20 mouse cellular contexts compared by ENCODE assay signal in the genomic region with DNA sequence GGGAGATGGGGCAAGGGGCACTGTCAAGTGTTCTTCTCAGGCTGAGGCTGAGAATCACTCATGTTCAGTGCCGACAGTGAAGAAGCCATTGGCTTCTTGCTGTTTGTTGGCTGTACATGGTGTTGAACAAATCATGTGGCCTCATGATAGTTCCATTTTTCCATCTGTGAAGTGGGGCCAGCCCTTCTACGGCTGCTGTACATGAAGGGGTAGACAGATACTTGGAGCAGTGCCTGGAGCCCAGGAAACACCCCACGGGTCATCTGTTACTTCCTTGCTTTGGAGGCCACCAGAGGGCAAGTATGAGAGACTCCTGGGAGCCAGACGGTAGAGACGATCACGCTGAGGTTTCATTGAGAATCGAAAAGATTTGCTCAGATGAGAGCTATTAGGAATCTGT. TPM values are rescaled to one million over a fixed set of nuclear protein-coding genes. Genes with fewer than 3 reads are reported as not detected.
DNase-seq lines count a peak whose midpoint lies in the region; ATAC-seq and TF ChIP-seq lines count a peak whose summit lies in the region.
"Had no signal": no experiment of that assay in that cellular context is flagged by ENCODE, and none has a peak within 500 bp of the region (broad histone marks: within the 10 kb centered on the region; RNA-seq: fewer than 3 reads in every experiment).

No protein-coding gene starts in this region.

- H3K9ac ChIP-seq in lung, embryonic 15.5 days, result no peak overlapping the region
- H3K9ac ChIP-seq: embryonic facial prominence, embryonic 13.5 days; forebrain, embryonic 12.5 days; heart, embryonic 12.5 days; hindbrain, embryonic 14.5 days had no signal

- intact Hi-C loops in left cerebral cortex, postnatal 4 days (cut with DNase I), result no loop called here
- intact Hi-C loops in left cerebral cortex, postnatal 10 days (cut with DNase I), result no loop called here

- H3K4me1 ChIP-seq in lung, embryonic 15.5 days, result peaks cover 78% of the 10 kb centered on the region
- peaks cover 13% of the 10 kb centered on the region for H3K4me1 ChIP-seq in lung, adult 2 months (ENCODE audit: control insufficient read depth, insufficient read depth, low read length)

- no peaks in the 10 kb centered on the region for H3K9me3 ChIP-seq in lung, embryonic 15.5 days
- H3K9me3 ChIP-seq: embryonic facial prominence, embryonic 13.5 days; forebrain, embryonic 12.5 days; heart, embryonic 12.5 days; hindbrain, embryonic 10.5 days had no signal

- no peak for TF ChIP-seq POLR2A in lung, adult 2 months (IDR thresholded peaks at IDR 0.05; ENCODE audit: borderline replicate concordance, extremely low read depth, low read depth, low read length)

- peak overlapping the region; percentile 93; the same call in 1 of the 2 replicates for H3K27ac ChIP-seq in lung, embryonic 15.5 days
- H3K27ac ChIP-seq: forebrain, embryonic 12.5 days; hindbrain, embryonic 10.5 days; hindbrain, embryonic 14.5 days had no signal

- TF ChIP-seq CTCF in lung, adult 2 months (IDR thresholded peaks at IDR 0.05; ENCODE audit: insufficient read depth, low read length), result no peak

- ATAC-seq in lung, embryonic 15.5 days (ENCODE audit: borderline replicate concordance, extremely low read depth, low FRiP score, low TSS enrichment), result no peak
- ATAC-seq: forebrain, embryonic 16.5 days had no signal

- WGBS in lung, embryonic 15.5 days, result 43% methylated on average over 7 of the region's 7 CpGs
- 69% methylated on average over 7 of the region's 7 CpGs for whole genome bisulfite sequencing in lung, adult 2 months

- no peak overlapping the region for H3K4me2 ChIP-seq in lung, embryonic 15.5 days
- H3K4me2 ChIP-seq: embryonic facial prominence, embryonic 13.5 days; forebrain, embryonic 12.5 days; heart, embryonic 12.5 days; hindbrain, embryonic 14.5 days had no signal

- H3K27me3 ChIP-seq in lung, embryonic 15.5 days, result no peaks in the 10 kb centered on the region
- H3K27me3 ChIP-seq: embryonic facial prominence, embryonic 13.5 days; forebrain, embryonic 12.5 days; heart, embryonic 12.5 days had no signal

- peak; percentile 13 for DNase-seq in left cerebral cortex, postnatal 4 days
- DNase-seq in left cerebral cortex, postnatal 10 days (ENCODE audit: extremely low spot score in 1 of 2, low spot score in 2 of 2), result no peak
- no peak for DNase-seq in lung, adult 2 months
- peak; percentile 63 for DNase-seq in lung, postnatal 36 days
- DNase-seq in gastrocnemius, postnatal 25 days, result no peak
- no peak for DNase-seq in thymus, postnatal 14 days
- DNase-seq: adrenal gland, postnatal 14 days; cerebellum, adult 11-12 months; cerebellum, adult 9-10 months; cerebellum, postnatal 25 days; gastrocnemius, postnatal 14 days had no signal

- no peak overlapping the region for H3K4me3 ChIP-seq in lung, embryonic 15.5 days
- no peak overlapping the region for H3K4me3 ChIP-seq in lung, adult 2 months (replicated peaks; ENCODE audit: extremely low read depth, low read depth, low read length)
- H3K4me3 ChIP-seq: embryonic facial prominence, embryonic 13.5 days; forebrain, embryonic 12.5 days; heart, embryonic 12.5 days; hindbrain, embryonic 10.5 days had no signal

- no peaks in the 10 kb centered on the region for H3K36me3 ChIP-seq in lung, embryonic 15.5 days
- H3K36me3 ChIP-seq: forebrain, embryonic 12.5 days; heart, embryonic 12.5 days had no signal

RNA-seq across cellular contexts. Expression of a gene that starts 46.7 kb away (rescaled TPM):
- total RNA-seq in left cerebral cortex, postnatal 4 days (2021), result 1 to 10 TPM; 4.1 to 5.3 TPM
- total RNA-seq in left cerebral cortex, postnatal 10 days (2021), result 1 to 10 TPM; 3.4 to 3.6 TPM
- polyA plus RNA-seq in lung, embryonic 15.5 days (2015; fragmentation: Nextera tagmentation; extraction: Ambion mirVana), result 31.5 and 33.8 TPM in 2 replicates
- polyA plus RNA-seq in lung, adult 2 months (2012; rRNA removed), result 27.8 and 30.1 TPM in 2 replicates
- total RNA-seq in gastrocnemius, postnatal 25 days (2021), result 1 to 10 TPM; 4.8 to 5.8 TPM
- total RNA-seq: granulocyte monocyte progenitor cell, adult 5-6 weeks; MEL had no signal

Comparison
In these comparisons a context has a peak if more than half of its experiments do, and no peak if none do; other contexts are left out.
1. DNase-seq: peak in left cerebral cortex, postnatal 4 days (single experiment) and lung, postnatal 36 days (single experiment); none in left cerebral cortex, postnatal 10 days (0 of 2), lung, adult 2 months (single experiment), gastrocnemius, postnatal 25 days (single experiment) and thymus, postnatal 14 days (single experiment).